Mouse (Mus musculus): ENCODE results near the gene Batf2. TPM values are rescaled to one million over a fixed set of nuclear protein-coding genes. Genes with fewer than 3 reads are reported as not detected.
"Not testable (repeated sequence)": the region's sequence is repeated elsewhere in the genome, so short reads cannot be mapped to it uniquely, and the experiment has no call there.

Batf2 gene
- polyA plus RNA-seq, 1 experiment = 0.05 TPM

DNA sequence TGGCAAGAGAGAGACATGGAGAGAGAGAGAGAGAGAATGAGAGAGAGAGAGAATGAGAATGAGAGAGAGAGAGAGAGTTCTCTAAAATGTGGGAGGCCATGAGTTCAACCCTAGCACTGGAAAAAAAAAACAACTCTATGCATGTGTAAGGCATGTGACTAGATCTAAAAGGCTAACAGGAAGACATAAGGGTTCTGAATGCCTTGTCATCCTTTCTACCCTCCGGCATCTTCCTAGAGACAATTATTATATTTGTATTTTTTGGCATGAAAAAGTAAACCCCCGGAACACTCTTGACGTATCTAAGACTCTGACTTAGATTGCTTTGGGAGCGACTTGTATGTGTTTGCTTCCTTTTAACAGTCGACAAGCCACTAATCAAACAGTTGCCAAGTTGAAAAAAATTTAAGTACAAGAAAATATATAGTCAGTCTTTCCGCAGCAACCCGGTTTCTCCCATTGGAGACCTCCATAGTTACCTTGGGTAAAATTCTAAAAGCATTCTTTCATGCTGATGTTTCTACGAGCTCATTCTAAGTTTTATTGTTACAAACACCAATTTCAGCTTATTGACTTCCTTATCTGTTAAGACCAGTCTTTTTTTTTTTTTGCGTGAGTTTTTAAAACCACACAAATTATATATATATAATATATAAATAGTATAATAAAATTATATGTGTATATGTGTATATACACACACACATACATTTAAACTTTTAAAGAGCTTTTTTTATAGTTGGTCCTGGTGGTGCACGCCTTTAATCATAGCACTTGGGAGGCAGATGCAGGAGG lies 13.8 kb upstream of the Batf2 start:
- no peaks in the 10 kb centered on the region for H3K27me3 ChIP-seq (ENCODE audit: control insufficient read depth, insufficient read depth, insufficient read length)
- no peaks in the 10 kb centered on the region for H3K79me2 ChIP-seq (ENCODE audit: control insufficient read depth, insufficient read depth)
- TF ChIP-seq TCF12 (IDR thresholded peaks at IDR 0.05; ENCODE audit: insufficient read depth, poor library complexity, severe bottlenecking) (no peak), MYOG (IDR thresholded peaks at IDR 0.05; ENCODE audit: control insufficient read depth in 1 of 3, insufficient read depth in 1 of 3, insufficient read length in 2 of 3, low read depth in 2 of 3) (no peak), POLR2A (IDR thresholded peaks at IDR 0.05; ENCODE audit: insufficient read length, low read depth) (no peak), E2F4 (IDR thresholded peaks at IDR 0.05; ENCODE audit: insufficient read depth) (no peak), TCF3 (IDR thresholded peaks at IDR 0.05; ENCODE audit: insufficient read length, low read depth) (no peak), REST (IDR thresholded peaks at IDR 0.05; ENCODE audit: insufficient read depth, insufficient read length) (no peak)
- peaks cover 4% of the 10 kb centered on the region for H3K36me3 ChIP-seq (ENCODE audit: control insufficient read depth, insufficient read depth)
- H3K4me2 ChIP-seq (ENCODE audit: low read depth) = peak overlapping the region; percentile 84
- H3ac ChIP-seq (ENCODE audit: control insufficient read depth, insufficient read length) = no peak overlapping the region
- peak overlapping the region; percentile 47 for H3K4me3 ChIP-seq

GRCm38 (mm10) chr19:6127760-6128341 lies 12.9 kb upstream of the Batf2 start, which contains the start of gene Snx15:
Snx15 (minus strand) TSS chr19:6128304.
- Histone ChIP-seq H3K27me3 (ENCODE audit: control insufficient read depth, insufficient read depth, insufficient read length) (no peaks in the 10 kb centered on the region), H3K4me3 (peak within 1 kb of the TSS; percentile 47), H3K36me3 (ENCODE audit: control insufficient read depth, insufficient read depth) (no peaks in the 10 kb centered on the region), H3ac (ENCODE audit: control insufficient read depth, insufficient read length) (no peak within 1 kb of the TSS), H3K4me2 (ENCODE audit: low read depth) (peak within 1 kb of the TSS; percentile 84), H3K79me2 (ENCODE audit: control insufficient read depth, insufficient read depth) (no peaks in the 10 kb centered on the region)
- TF ChIP-seq POLR2A (IDR thresholded peaks at IDR 0.05; ENCODE audit: insufficient read length, low read depth) (peak; percentile 78), TCF3 (IDR thresholded peaks at IDR 0.05; ENCODE audit: insufficient read length, low read depth) (no peak), MYOG (IDR thresholded peaks at IDR 0.05; ENCODE audit: control insufficient read depth in 1 of 3, insufficient read depth in 1 of 3, insufficient read length in 2 of 3, low read depth in 2 of 3) (peak in 1 of 3 experiments; percentile 11), MYOD1 (IDR thresholded peaks at IDR 0.05; ENCODE audit: control insufficient read depth in 1 of 3, insufficient read length in 2 of 3, low read depth in 2 of 3) (no peak), REST (IDR thresholded peaks at IDR 0.05; ENCODE audit: insufficient read depth, insufficient read length) (no peak), POLR2AphosphoS2 (IDR thresholded peaks at IDR 0.05; ENCODE audit: insufficient read length, low read depth) (peak; percentile 68), USF1 (IDR thresholded peaks at IDR 0.05; ENCODE audit: low read depth) (no peak), TCF12 (IDR thresholded peaks at IDR 0.05; ENCODE audit: insufficient read depth, poor library complexity, severe bottlenecking) (no peak), CEBPB (IDR thresholded peaks at IDR 0.05; ENCODE audit: insufficient read depth, poor library complexity, severe bottlenecking) (no peak), MAX (IDR thresholded peaks at IDR 0.05; ENCODE audit: low read depth) (peak; percentile 3), E2F4 (IDR thresholded peaks at IDR 0.05; ENCODE audit: insufficient read depth) (no peak), SRF (IDR thresholded peaks at IDR 0.05; ENCODE audit: control insufficient read depth, insufficient read length, low read depth) (no peak)

DNA sequence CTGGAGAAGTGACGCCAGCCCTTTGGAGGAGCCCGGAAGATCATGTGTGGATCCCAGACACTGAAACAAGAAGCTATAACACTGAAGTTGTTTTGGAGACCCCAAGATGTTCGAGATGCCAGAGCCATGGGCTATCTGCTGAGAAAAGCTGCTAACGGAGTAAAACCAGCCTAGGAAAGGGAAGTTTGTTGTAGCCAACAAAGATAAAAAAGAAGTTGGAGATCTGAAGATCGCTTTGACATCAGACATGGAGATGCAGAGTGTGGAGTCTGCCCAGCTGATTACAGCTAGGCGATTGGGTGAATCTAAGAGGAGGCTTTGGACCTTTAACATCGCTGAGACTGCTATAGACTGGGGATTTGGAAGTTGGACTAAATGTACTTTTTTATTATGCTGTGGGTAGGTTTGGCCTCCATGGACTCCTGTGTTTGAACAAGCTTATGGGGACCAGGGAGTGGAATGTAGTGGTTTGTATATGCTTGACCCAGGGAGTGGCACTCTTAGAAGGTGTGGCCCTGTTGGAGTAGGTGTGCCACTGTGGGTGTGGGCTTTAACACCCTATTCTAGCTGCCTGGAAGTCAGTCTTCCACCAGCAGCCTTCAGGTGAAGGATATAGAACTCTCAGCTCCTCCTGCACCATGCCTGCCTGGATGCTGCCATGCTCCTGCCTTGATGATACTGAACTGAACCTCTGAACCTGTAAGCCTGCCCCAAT lies 10.2 kb upstream of the Batf2 start:
- not testable (repeated sequence) for H3K36me3 ChIP-seq (ENCODE audit: control insufficient read depth, insufficient read depth); H3K79me2 ChIP-seq (ENCODE audit: control insufficient read depth, insufficient read depth); H3K4me2 ChIP-seq (ENCODE audit: low read depth); H3K27me3 ChIP-seq (ENCODE audit: control insufficient read depth, insufficient read depth, insufficient read length); H3ac ChIP-seq (ENCODE audit: control insufficient read depth, insufficient read length); H3K4me3 ChIP-seq

DNA sequence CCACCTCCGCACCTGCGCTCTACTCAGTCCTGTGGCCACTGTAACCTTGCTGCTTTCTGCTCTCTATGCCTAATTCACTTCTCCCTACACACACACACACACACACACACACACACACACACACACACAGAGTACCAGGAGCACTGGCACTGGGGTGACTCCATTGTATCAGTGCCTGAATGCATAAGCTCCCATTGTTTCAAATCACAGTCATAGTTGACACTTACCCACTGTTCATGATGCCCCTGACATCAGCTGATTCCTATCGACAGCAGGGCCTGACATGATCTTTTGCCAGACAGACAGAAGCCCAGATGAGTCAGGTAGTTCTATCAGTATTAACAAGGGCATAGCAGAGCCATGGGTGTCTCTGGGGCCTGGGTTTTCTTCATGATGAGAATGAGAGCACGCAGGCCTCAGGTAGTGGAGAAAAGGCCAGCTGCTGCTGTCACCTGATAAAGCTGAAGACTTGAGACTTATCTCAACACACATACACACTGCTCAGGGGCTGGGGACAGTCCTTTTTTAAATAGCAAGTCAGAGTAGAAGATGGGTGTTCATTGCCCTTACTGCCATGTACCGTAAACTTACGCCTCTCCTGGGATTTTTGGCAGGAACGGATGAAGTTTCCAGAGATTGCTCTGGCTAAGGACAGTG lies 8.5 kb upstream of the Batf2 start:
- no peak overlapping the region for H3ac ChIP-seq (ENCODE audit: control insufficient read depth, insufficient read length)
- TF ChIP-seq POLR2AphosphoS2 (IDR thresholded peaks at IDR 0.05; ENCODE audit: insufficient read length, low read depth) (no peak), MYOG (IDR thresholded peaks at IDR 0.05; ENCODE audit: control insufficient read depth in 1 of 3, insufficient read depth in 1 of 3, insufficient read length in 2 of 3, low read depth in 2 of 3) (no peak), REST (IDR thresholded peaks at IDR 0.05; ENCODE audit: insufficient read depth, insufficient read length) (no peak), MYOD1 (IDR thresholded peaks at IDR 0.05; ENCODE audit: control insufficient read depth in 1 of 3, insufficient read length in 2 of 3, low read depth in 2 of 3) (no peak), CEBPB (IDR thresholded peaks at IDR 0.05; ENCODE audit: insufficient read depth, poor library complexity, severe bottlenecking) (no peak), TCF12 (IDR thresholded peaks at IDR 0.05; ENCODE audit: insufficient read depth, poor library complexity, severe bottlenecking) (no peak), E2F4 (IDR thresholded peaks at IDR 0.05; ENCODE audit: insufficient read depth) (no peak), TCF3 (IDR thresholded peaks at IDR 0.05; ENCODE audit: insufficient read length, low read depth) (no peak), USF1 (IDR thresholded peaks at IDR 0.05; ENCODE audit: low read depth) (no peak), SRF (IDR thresholded peaks at IDR 0.05; ENCODE audit: control insufficient read depth, insufficient read length, low read depth) (no peak), MAX (IDR thresholded peaks at IDR 0.05; ENCODE audit: low read depth) (no peak), POLR2A (IDR thresholded peaks at IDR 0.05; ENCODE audit: insufficient read length, low read depth) (no peak)
- H3K36me3 ChIP-seq (ENCODE audit: control insufficient read depth, insufficient read depth) = peaks cover 4% of the 10 kb centered on the region
- no peak overlapping the region for H3K4me3 ChIP-seq
- H3K27me3 ChIP-seq (ENCODE audit: control insufficient read depth, insufficient read depth, insufficient read length) = no peaks in the 10 kb centered on the region
- H3K79me2 ChIP-seq (ENCODE audit: control insufficient read depth, insufficient read depth) = no peaks in the 10 kb centered on the region
- H3K4me2 ChIP-seq (ENCODE audit: low read depth) = no peak overlapping the region

DNA sequence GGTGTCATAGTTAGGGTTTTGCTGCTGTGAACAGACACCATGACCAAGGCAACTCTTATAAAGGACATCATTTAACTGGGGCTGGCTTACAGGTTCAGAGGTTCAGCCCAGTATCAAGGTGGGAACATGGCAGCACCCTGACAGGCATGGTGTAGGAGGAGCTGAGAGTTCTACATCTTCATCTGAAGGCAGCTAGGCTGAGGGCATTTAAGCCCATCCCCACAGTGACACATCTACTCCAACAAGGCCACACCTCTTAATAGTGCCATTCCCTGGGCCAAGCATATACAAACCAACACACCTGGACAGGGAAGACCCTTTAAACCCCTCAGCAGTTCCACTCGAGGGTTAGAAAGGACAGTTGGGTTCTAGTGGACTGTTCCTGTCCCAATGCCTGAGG lies 7.6 kb upstream of the Batf2 start:
- not testable (repeated sequence) for H3K4me2 ChIP-seq (ENCODE audit: low read depth)

More for the DNA sequence above, 7.6 kb upstream of the Batf2 start:
- not testable (repeated sequence) for H3K79me2 ChIP-seq (ENCODE audit: control insufficient read depth, insufficient read depth); H3K4me3 ChIP-seq; H3ac ChIP-seq (ENCODE audit: control insufficient read depth, insufficient read length); H3K27me3 ChIP-seq (ENCODE audit: control insufficient read depth, insufficient read depth, insufficient read length); H3K36me3 ChIP-seq (ENCODE audit: control insufficient read depth, insufficient read depth)
